Mouse (Mus musculus): ENCODE results near the gene Selenop. TPM values are rescaled to one million over a fixed set of nuclear protein-coding genes. Genes with fewer than 3 reads are reported as not detected.
"Not testable (repeated sequence)": the region's sequence is repeated elsewhere in the genome, so short reads cannot be mapped to it uniquely, and the experiment has no call there.

The Selenop gene
- polyA plus RNA-seq, 1 experiment from 2014 or later = 148 TPM

DNA sequence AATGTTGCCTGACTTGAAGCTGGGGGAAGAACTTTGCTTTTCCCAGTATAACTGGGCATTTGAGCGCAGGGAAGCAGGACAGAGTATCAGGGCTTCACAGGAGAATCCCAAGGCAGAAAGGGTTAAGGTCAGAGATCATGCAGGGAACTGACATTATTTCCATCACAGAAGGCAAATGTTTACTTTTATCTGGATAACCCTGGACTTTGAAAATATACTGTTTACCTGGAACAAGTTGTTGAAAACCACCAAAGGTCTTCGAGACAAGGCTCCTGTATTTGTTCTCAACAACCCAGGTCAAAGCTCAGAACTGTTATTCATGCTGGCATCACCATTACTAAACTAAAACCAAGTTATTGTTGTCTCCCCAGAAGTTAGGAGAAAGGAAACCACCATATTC lies 32.0 kb upstream of the Selenop start:
- 59% methylated on average over 2 of the region's 2 CpGs for WGBS
- H3K36me3 ChIP-seq (ENCODE audit: control insufficient read depth, insufficient read depth, low read length) = no peaks in the 10 kb centered on the region
- ATAC-seq (ENCODE audit: low read depth) = no peak
- H3K27ac ChIP-seq (ENCODE audit: low read length) = no peak overlapping the region
- no peaks in the 10 kb centered on the region for H3K9me3 ChIP-seq (ENCODE audit: control insufficient read depth, low read length)
- no peak overlapping the region for H3K4me3 ChIP-seq (ENCODE audit: low read length)
- H3K4me2 ChIP-seq (ENCODE audit: low read depth, low read length) = no peak overlapping the region
- H3K9ac ChIP-seq (ENCODE audit: low read length) = no peak overlapping the region
- no peaks in the 10 kb centered on the region for H3K4me1 ChIP-seq (replicated peaks; ENCODE audit: control insufficient read depth, insufficient read depth, low read length)
- no peaks in the 10 kb centered on the region for H3K27me3 ChIP-seq (ENCODE audit: control insufficient read depth, insufficient read depth, low read depth, low read length)

DNA sequence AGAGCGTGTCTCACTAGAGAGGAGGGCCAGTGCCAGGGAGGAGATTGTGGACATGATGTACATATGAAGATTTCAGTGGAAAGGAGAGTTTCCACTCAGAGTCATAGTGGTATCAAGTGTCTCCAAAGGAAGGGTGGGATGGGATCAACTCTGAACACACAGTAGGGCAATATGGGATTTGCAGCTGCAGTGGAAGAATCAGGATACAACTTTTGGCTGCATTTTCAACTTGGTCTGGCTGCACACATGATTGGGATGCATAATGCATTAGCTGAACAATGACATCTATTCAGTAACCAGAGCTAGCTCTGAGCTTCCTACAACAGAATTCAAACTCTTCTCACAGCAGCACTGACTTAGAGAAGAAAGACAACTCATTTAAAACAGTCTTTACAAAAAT lies 30.4 kb upstream of the Selenop start:
- 88% methylated on average over 1 of the region's 1 CpGs for WGBS
- no peak for ATAC-seq (ENCODE audit: low read depth)

DNA sequence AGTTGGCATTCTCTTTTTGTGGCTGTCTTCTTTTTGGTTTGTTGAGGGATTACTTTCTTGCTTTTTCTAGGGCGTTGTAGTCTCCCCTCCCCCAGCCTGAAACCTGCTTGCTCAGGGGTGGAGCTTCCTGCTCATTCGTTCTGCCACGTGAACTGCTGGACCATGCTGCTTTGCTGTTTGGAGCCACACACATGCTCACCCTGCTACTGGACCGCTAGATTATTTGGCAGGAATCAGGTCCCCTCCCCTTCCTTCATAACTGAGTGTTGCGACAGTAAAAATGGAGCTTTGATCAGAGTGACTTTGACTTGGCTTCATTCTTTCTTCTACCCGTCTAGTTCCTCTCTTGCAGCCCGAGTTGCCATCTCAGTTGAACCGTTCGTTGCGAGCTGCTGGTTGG lies 23.3 kb upstream of the Selenop start:
- not testable (repeated sequence) for ATAC-seq (ENCODE audit: low read depth)

More for the DNA sequence above, 30.4 kb upstream of the Selenop start:
- Histone ChIP-seq H3K36me3 (ENCODE audit: control insufficient read depth, insufficient read depth, low read length) (no peaks in the 10 kb centered on the region), H3K9ac (ENCODE audit: low read length) (no peak overlapping the region), H3K4me2 (ENCODE audit: low read depth, low read length) (no peak overlapping the region), H3K4me3 (ENCODE audit: low read length) (no peak overlapping the region), H3K4me1 (replicated peaks; ENCODE audit: control insufficient read depth, insufficient read depth, low read length) (no peaks in the 10 kb centered on the region), H3K9me3 (ENCODE audit: control insufficient read depth, low read length) (no peaks in the 10 kb centered on the region), H3K27ac (ENCODE audit: low read length) (no peak overlapping the region), H3K27me3 (ENCODE audit: control insufficient read depth, insufficient read depth, low read depth, low read length) (no peaks in the 10 kb centered on the region)

DNA sequence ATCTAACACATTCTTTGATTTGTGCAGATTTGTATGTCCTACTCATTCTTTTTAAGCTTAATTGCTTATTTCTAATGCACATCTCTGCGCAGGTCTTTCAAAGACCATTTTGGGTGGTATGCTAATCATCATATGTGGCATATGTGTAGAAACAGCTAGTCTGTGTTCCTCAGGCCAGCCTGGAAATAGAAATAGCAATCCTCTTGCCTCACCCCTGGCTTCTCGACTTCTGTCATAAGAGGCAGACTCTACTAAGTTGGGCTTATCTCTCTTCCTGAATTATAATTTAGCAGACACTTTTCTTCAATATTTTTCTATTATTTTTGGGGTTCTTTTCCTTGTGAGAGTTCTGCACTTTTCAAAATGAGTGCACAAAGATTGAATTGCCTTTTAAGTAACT lies 17.7 kb upstream of the Selenop start:
- no peak overlapping the region for H3K4me3 ChIP-seq (ENCODE audit: low read length)
- H3K27ac ChIP-seq (ENCODE audit: low read length) = peak overlapping the region; percentile 90
- no peaks in the 10 kb centered on the region for H3K36me3 ChIP-seq (ENCODE audit: control insufficient read depth, insufficient read depth, low read length)

More for the DNA sequence above, 23.3 kb upstream of the Selenop start:
- not testable (repeated sequence) for H3K27ac ChIP-seq (ENCODE audit: low read length); H3K4me3 ChIP-seq (ENCODE audit: low read length); H3K9ac ChIP-seq (ENCODE audit: low read length); H3K36me3 ChIP-seq (ENCODE audit: control insufficient read depth, insufficient read depth, low read length); H3K9me3 ChIP-seq (ENCODE audit: control insufficient read depth, low read length); H3K4me1 ChIP-seq (replicated peaks; ENCODE audit: control insufficient read depth, insufficient read depth, low read length); H3K27me3 ChIP-seq (ENCODE audit: control insufficient read depth, insufficient read depth, low read depth, low read length); H3K4me2 ChIP-seq (ENCODE audit: low read depth, low read length)
- 74% methylated on average over 10 of the region's 10 CpGs for WGBS

DNA sequence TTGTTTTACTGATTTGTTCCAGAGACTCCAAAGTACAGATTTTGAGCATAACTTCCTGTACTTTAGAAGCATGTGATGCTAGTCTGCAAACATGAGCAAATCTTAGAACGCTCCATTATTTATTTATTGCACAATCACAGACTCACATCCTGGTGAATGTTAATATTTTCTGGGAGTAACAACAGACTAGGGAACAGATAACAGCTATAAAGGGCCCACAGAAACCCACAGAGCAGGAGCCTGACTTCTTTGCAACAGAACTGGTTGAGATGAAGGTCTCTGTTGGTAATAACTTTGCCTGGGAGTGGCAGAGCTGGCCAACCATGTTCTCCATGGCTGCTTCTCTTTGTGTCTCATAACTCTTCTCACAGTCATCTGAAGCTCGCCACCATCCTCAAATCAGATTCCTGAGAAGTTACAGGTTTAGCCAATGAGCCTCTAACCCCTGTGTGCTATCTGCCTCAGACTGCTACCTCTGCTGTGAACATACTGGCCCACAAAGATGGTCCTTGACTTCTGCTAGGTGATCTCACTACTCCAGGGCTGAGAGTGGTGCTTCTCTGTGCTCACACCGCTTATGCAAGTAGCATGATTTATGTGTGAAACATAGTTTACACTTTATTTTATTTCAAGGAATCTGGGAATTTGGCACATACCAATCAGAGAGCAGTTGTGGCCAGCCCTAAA lies 17.2 kb upstream of the Selenop start:
- ATAC-seq (ENCODE audit: low read depth) = peak; percentile 88
- WGBS = 27% methylated on average over 3 of the region's 3 CpGs

More for the DNA sequence above, 17.7 kb upstream of the Selenop start:
- 0 out of 2 replicates have a peak, but pooled peaks have one; percentile 37 for ATAC-seq (ENCODE audit: low read depth)
- no peak overlapping the region for H3K4me2 ChIP-seq (ENCODE audit: low read depth, low read length)
- no peaks in the 10 kb centered on the region for H3K27me3 ChIP-seq (ENCODE audit: control insufficient read depth, insufficient read depth, low read depth, low read length)
- 51% methylated on average over 2 of the region's 2 CpGs for WGBS
- no peak overlapping the region for H3K9ac ChIP-seq (ENCODE audit: low read length)
- peaks cover 12% of the 10 kb centered on the region for H3K4me1 ChIP-seq (replicated peaks; ENCODE audit: control insufficient read depth, insufficient read depth, low read length)
- no peaks in the 10 kb centered on the region for H3K9me3 ChIP-seq (ENCODE audit: control insufficient read depth, low read length)

DNA sequence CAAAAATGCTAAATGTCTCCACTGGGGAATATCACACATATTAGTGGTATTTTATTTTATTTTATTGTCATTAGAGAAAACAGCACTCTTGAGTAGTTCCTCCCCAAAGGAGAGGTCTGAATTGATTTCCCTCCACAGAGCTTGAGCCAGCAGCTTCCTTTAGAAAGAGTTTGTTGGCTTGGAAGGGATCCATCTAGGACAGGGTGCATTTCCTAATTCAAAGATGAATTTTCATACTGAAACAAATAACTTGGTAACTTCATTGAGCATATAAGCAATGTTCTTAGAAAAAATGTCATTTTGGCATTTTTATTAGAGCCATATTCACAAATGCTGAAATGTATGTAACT lies 16.7 kb upstream of the Selenop start:
- H3K9ac ChIP-seq (ENCODE audit: low read length) = no peak overlapping the region
- H3K27ac ChIP-seq (ENCODE audit: low read length) = peak overlapping the region; percentile 90
- H3K4me1 ChIP-seq (replicated peaks; ENCODE audit: control insufficient read depth, insufficient read depth, low read length) = peaks cover 12% of the 10 kb centered on the region
- no peaks in the 10 kb centered on the region for H3K36me3 ChIP-seq (ENCODE audit: control insufficient read depth, insufficient read depth, low read length)
- H3K4me2 ChIP-seq (ENCODE audit: low read depth, low read length) = no peak overlapping the region
- no peaks in the 10 kb centered on the region for H3K9me3 ChIP-seq (ENCODE audit: control insufficient read depth, low read length)
- ATAC-seq (ENCODE audit: low read depth) = peak; percentile 30
- H3K27me3 ChIP-seq (ENCODE audit: control insufficient read depth, insufficient read depth, low read depth, low read length) = no peaks in the 10 kb centered on the region
- no peak overlapping the region for H3K4me3 ChIP-seq (ENCODE audit: low read length)

More for the DNA sequence above, 17.2 kb upstream of the Selenop start:
- Histone ChIP-seq H3K27me3 (ENCODE audit: control insufficient read depth, insufficient read depth, low read depth, low read length) (no peaks in the 10 kb centered on the region), H3K36me3 (ENCODE audit: control insufficient read depth, insufficient read depth, low read length) (no peaks in the 10 kb centered on the region), H3K9me3 (ENCODE audit: control insufficient read depth, low read length) (no peaks in the 10 kb centered on the region), H3K27ac (ENCODE audit: low read length) (peak overlapping the region; percentile 90), H3K9ac (ENCODE audit: low read length) (0 out of 2 replicates have a peak overlapping the region, but pooled peaks have one; percentile 18), H3K4me2 (ENCODE audit: low read depth, low read length) (no peak overlapping the region), H3K4me1 (replicated peaks; ENCODE audit: control insufficient read depth, insufficient read depth, low read length) (peaks cover 12% of the 10 kb centered on the region), H3K4me3 (ENCODE audit: low read length) (no peak overlapping the region)

DNA sequence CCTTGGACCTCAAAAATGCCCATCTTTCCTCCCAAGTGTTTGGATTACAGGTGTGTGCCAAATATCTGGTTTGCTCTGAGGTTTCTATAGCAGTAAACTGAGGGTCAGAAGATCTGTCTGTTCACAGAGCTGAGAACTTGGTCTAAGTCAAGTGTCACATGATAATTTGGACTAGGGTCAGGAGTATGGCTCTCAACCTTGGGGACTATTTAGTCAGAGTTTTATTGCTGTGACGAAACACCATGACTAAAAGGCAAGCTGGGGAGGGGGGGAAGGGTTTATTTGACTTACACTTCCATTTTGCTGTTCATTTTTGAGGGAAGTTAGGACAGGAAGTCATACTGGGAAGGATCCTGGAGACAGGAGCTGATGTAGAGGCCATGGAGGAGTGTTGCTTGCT lies 9.3 kb upstream of the Selenop start:
- Histone ChIP-seq H3K4me3 (ENCODE audit: low read length) (no peak overlapping the region), H3K9ac (ENCODE audit: low read length) (no peak overlapping the region), H3K9me3 (ENCODE audit: control insufficient read depth, low read length) (no peaks in the 10 kb centered on the region), H3K4me2 (ENCODE audit: low read depth, low read length) (no peak overlapping the region), H3K4me1 (replicated peaks; ENCODE audit: control insufficient read depth, insufficient read depth, low read length) (no peaks in the 10 kb centered on the region), H3K27ac (ENCODE audit: low read length) (no peak overlapping the region), H3K27me3 (ENCODE audit: control insufficient read depth, insufficient read depth, low read depth, low read length) (no peaks in the 10 kb centered on the region), H3K36me3 (ENCODE audit: control insufficient read depth, insufficient read depth, low read length) (no peaks in the 10 kb centered on the region)
- 69% methylated on average over 1 of the region's 1 CpGs for WGBS
- no peak for ATAC-seq (ENCODE audit: low read depth)

DNA sequence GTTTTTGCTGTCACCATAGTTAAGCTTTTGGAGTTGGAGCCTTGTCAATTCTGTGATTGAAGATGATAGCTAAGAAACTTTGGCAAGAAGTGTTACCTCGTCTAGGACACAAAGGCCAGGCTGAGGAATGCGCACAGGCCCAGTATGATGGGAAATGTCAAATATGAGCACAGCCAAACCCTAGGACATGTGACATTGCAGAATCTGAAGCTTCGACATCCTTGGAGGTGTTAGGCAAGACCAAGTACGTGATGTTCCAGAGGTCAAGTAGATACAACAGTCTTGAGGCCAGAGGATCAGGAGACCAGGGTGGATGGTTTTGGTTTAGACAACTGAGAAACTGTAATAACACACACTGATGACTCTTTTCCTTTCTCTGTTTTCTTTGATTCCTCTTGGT lies 8.0 kb upstream of the Selenop start:
- H3K36me3 ChIP-seq (ENCODE audit: control insufficient read depth, insufficient read depth, low read length) = no peaks in the 10 kb centered on the region

DNA sequence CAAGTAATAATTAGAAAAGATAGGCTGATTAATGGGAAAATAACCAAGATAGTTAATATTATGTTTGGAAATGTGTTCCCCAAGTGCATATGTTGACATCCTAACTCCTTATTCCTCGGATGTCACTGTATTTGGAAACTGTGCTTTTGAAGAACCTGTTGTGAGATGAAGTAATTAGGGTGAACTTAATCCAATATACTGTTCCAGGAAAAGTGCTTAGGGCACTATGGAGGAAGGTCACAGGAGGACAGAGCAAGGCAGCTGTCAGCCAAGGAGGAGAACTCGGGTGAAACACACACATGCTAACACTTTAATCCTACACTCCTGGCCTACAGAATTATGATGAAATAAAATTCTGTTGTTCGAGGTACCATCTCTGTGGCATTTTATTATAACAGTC lies 5.5 kb upstream of the Selenop start:
- H3K4me3 ChIP-seq (ENCODE audit: low read length) = no peak overlapping the region
- no peaks in the 10 kb centered on the region for H3K9me3 ChIP-seq (ENCODE audit: control insufficient read depth, low read length)
- WGBS = 67% methylated on average over 3 of the region's 3 CpGs
- H3K36me3 ChIP-seq (ENCODE audit: control insufficient read depth, insufficient read depth, low read length) = no peaks in the 10 kb centered on the region
- no peak for ATAC-seq (ENCODE audit: low read depth)
- H3K4me1 ChIP-seq (replicated peaks; ENCODE audit: control insufficient read depth, insufficient read depth, low read length) = 0 out of 2 replicates have a peak, but pooled peaks cover 2% of the 10 kb centered on the region
- no peaks in the 10 kb centered on the region for H3K27me3 ChIP-seq (ENCODE audit: control insufficient read depth, insufficient read depth, low read depth, low read length)
- H3K4me2 ChIP-seq (ENCODE audit: low read depth, low read length) = no peak overlapping the region
- no peak overlapping the region for H3K27ac ChIP-seq (ENCODE audit: low read length)
- H3K9ac ChIP-seq (ENCODE audit: low read length) = no peak overlapping the region

More for the DNA sequence above, 8.0 kb upstream of the Selenop start:
- no peak overlapping the region for H3K9ac ChIP-seq (ENCODE audit: low read length)
- H3K27me3 ChIP-seq (ENCODE audit: control insufficient read depth, insufficient read depth, low read depth, low read length) = no peaks in the 10 kb centered on the region
- H3K4me1 ChIP-seq (replicated peaks; ENCODE audit: control insufficient read depth, insufficient read depth, low read length) = no peaks in the 10 kb centered on the region
- WGBS = 70% methylated on average over 4 of the region's 4 CpGs
- H3K9me3 ChIP-seq (ENCODE audit: control insufficient read depth, low read length) = no peaks in the 10 kb centered on the region
- no peak overlapping the region for H3K4me2 ChIP-seq (ENCODE audit: low read depth, low read length)
- no peak overlapping the region for H3K4me3 ChIP-seq (ENCODE audit: low read length)
- no peak overlapping the region for H3K27ac ChIP-seq (ENCODE audit: low read length)
- ATAC-seq (ENCODE audit: low read depth) = no peak
